Mouse (Mus musculus): ENCODE data around the gene Ubxn4.
"Not testable (repeated sequence)": the region's sequence is repeated elsewhere in the genome, so short reads cannot be mapped to it uniquely, and the experiment has no call there.

The Ubxn4 gene

DNA sequence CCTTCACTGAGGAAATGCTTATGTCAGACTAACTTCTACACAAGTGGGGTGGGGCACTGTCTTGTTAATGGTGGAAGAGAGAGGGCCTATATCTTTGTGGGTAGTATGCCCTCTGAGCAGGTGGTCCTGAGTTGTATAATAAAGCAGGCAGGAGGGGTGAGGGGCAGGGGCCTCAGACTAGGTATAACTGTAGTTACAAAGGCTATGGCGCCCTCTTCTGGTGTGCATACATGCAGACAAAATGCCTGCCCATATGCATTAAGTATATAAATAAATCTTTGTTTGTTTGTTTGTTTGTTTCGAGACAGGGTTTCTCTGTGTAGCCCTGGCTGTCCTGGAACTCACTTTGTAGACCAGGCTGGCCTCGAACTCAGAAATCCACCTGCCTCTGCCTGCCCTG is 65.3 kb downstream of the Ubxn4 start:
- in situ Hi-C loops (cut with MboI; ENCODE audit: low sequenced_read_pairs) = no loop called here

DNA sequence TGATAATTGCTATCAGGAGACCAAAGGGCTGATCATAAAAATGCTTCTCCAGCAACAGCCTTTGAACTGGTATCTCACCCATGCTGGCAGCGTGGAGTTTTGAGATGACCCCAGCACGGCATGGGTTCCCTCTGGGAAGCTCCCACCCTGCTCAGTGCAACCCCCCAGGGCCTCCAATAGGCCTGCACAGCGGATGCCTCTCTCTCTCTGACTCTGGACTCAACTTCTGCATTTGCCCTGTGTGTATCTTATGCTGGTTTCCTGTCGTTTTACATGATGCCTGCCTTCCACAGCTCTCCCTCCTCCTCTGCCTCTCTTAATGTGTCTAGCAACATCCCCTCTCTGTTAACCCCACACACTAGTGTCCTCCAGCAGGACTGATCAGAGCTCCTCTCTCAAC is 70.9 kb downstream of the Ubxn4 start:
- in situ Hi-C loops (cut with MboI; ENCODE audit: low sequenced_read_pairs) = no loop called here

DNA sequence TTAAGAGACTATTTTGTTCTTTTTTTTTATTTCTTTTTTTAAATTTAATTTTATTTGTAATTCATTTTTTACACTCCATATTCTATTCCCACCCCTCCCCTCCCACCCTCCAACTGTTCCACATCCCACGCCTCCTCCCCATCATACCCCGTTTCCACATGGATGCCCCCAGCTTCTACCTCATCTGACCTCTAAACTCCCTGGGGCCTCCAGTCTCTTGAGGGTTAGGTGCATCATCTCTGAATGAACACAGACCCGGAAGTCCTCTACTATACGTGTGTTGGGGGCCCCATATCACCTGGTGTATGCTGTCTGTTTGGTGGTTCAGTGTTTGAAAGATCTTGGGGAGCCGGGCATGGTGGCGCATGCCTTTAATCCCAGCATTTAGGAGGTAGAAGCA is 75.5 kb downstream of the Ubxn4 start:
- in situ Hi-C loops (cut with MboI; ENCODE audit: low sequenced_read_pairs) = not testable (repeated sequence)

DNA sequence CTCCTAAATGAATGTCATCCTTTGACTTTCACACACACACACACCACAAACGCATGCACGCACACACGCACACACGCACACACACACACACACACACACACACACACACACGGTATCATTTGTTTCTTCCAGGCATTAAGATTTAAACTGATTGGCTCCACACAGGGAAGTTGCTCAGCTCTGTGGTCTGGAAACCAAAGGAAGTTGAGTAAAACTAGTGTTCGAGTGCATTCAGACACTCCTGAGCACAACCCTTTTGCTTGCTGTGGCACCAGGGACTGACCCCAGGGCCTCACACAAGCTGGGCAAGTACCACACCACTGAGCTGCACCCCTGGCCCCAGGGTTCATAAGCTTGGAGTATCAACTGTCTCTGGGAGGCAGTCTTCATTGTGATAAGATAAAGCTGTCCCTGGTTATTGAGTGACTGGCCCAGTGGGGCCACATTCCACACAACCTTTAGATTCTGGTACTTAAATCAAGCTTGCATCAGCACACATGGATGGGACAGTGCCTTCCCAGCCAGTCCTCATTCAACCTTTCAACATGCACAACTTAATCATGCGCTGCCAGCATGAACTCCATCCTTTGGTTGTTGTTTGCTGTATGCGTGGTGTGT is 79.4 kb downstream of the Ubxn4 start:
- in situ Hi-C loops (cut with MboI; ENCODE audit: low sequenced_read_pairs) = no loop called here

GRCm38 (mm10) chr1:128324776-128325175 is 81.0 kb downstream of the Ubxn4 start:
- in situ Hi-C loops (cut with MboI; ENCODE audit: low sequenced_read_pairs) = no loop called here

- in situ Hi-C loops (cut with MboI; ENCODE audit: low sequenced_read_pairs) = no loop called here
These were observed 83.4 kb downstream of the Ubxn4 start for GRCm38 (mm10) chr1:128327165-128327564.

DNA sequence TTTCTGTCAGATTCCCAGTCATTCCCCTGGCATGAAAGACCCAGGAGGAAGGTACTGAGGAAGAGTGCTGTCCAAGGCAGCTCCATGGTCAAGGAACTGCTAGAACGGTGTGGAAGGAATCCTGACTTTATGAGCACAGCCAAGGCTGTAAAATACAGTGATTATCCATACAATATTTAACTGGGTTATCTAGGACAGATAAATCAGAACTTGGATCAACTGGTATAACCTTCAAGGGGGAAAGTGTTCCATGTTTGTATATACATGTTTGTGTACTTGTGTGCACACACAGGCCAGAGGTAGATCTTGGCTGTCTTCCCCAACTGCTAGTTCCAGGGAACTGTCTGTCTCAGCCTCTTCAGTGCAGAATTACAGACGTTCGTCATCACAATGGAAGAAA is 84.5 kb downstream of the Ubxn4 start, which contains the start of gene Lct:
Gene Lct (minus strand): TSS at position 101 of the 400 bp plus-strand sequence.
- in situ Hi-C loops (cut with MboI; ENCODE audit: low sequenced_read_pairs) = no loop called here

Measured in CH12F3 (cell line).